Mouse (Mus musculus) liver, embryonic 14.5 days (tissue): Measurements from ENCODE around the gene 4930402H24Rik.

Experiments used
- CTCF ChIP-seq: IDR thresholded peaks from 2 replicates; pipeline ENCODE4 v1.5.1; 2016; ENCODE audit warnings: antibody characterized with exemption, low read depth, control low read depth
- EP300 ChIP-seq: IDR thresholded peaks from 2 replicates; pipeline ENCODE4 v1.6.1; 2016; ENCODE audit warnings: antibody characterized with exemption, low read depth

DNA sequence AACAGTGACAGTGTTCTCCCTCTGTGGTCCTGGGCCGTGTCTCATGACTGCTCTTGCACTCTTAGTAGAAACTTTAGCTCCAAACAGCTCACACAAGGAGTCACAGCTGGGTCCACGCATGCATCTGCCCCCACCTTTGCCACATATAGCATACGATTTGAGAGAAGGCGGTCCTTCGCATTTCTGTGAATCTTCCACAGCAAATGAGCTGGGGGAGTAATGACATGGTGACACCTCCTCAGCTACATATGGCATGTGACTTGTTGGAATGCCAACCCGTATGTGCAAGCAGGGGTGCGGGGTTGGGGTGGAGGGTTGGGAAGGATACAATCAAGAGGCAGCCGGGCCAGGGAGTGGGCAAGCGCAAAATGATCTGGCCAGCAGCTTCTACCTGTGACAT lies 249.7 kb downstream of the 4930402H24Rik start:
- TF ChIP-seq CTCF (no peak), EP300 (no peak)
